Mouse (Mus musculus) forebrain, embryonic 12.5 days (tissue): ENCODE results near the gene Car15. TPM values are rescaled to one million over a fixed set of nuclear protein-coding genes. Genes with fewer than 3 reads are reported as not detected.

Source experiments
- ATAC-seq: fragments of 200-750 bp; cut with Nextera tagmentation; 2 replicates; pipeline ENCODE4 v1.8.0; 2017; ENCODE audit warnings: moderate TSS enrichment; ENCODE audit not compliant: low FRiP score
- H3K27ac ChIP-seq: fragments of 300-500 bp; sonication (generic); 2 replicates; pipeline ENCODE4 v1.5.1; 2016; ENCODE audit warnings: mild to moderate bottlenecking
- H3K27me3 ChIP-seq: fragments of 300-500 bp; sonication (generic); 2 replicates; pipeline ENCODE4 v1.6.1; 2016; ENCODE audit warnings: mild to moderate bottlenecking
- H3K36me3 ChIP-seq: fragments of 300-500 bp; sonication (generic); replicated peaks from 2 replicates; pipeline ENCODE4 v1.6.1; 2016; ENCODE audit warnings: mild to moderate bottlenecking
- H3K4me1 ChIP-seq: fragments of 300-500 bp; sonication (generic); 2 replicates; pipeline ENCODE4 v1.6.1; 2016
- H3K4me2 ChIP-seq: fragments of 300-500 bp; sonication (generic); 2 replicates; pipeline ENCODE4 v1.6.1; 2016; ENCODE audit warnings: mild to moderate bottlenecking, moderate library complexity
- H3K4me3 ChIP-seq: fragments of 300-500 bp; sonication (generic); replicated peaks from 2 replicates; pipeline ENCODE4 v1.5.1; 2016; ENCODE audit warnings: mild to moderate bottlenecking
- H3K9ac ChIP-seq: fragments of 300-500 bp; sonication (generic); 2 replicates; pipeline ENCODE4 v1.6.1; 2016; ENCODE audit warnings: mild to moderate bottlenecking
- H3K9me3 ChIP-seq: fragments of 300-500 bp; sonication (generic); 2 replicates; pipeline ENCODE4 v1.6.1; 2016
- WGBS: fragments of 180-500 bp; shearing (Covaris S2); methylation state at CpG from one replicate; pipeline ENCODE4 v1.1.7; 2016; 5-methylcytosine and 5-hydroxymethylcytosine counted together
- polyA plus RNA-seq: library from polyadenylated mRNA; unstranded; fragments of >200 nt; fragmentation: Nextera tagmentation; extraction: Ambion mirVana; gene quantifications from 2 replicates; pipeline ENCODE4 v1.2.1, GENCODE M21; 2016

Gene Car15
- 4.4 and 5.1 TPM in 2 replicates for polyA plus RNA-seq

GRCm38 (mm10) chr16:17838051-17838450, at the start of gene Car15:
Gene Car15 (minus strand): TSS chr16:17838364.
- no peak within 1 kb of the TSS for H3K4me2 ChIP-seq
- peaks cover 32% of the 10 kb centered on the region for H3K36me3 ChIP-seq
- H3K4me3 ChIP-seq: no peak within 1 kb of the TSS
- H3K9ac ChIP-seq: no peak within 1 kb of the TSS
- no peak within 1 kb of the TSS for H3K27ac ChIP-seq
- ATAC-seq: no peak
- peaks cover 14% of the 10 kb centered on the region for H3K4me1 ChIP-seq
- peaks cover 50% of the 10 kb centered on the region for H3K27me3 ChIP-seq
- WGBS: 84% methylated on average over 6 of the region's 6 CpGs
- no peaks in the 10 kb centered on the region for H3K9me3 ChIP-seq

- no peak overlapping the region for H3K27ac ChIP-seq
- no peak overlapping the region for H3K9ac ChIP-seq
- no peak for ATAC-seq
- H3K4me3 ChIP-seq: no peak overlapping the region
- no peaks in the 10 kb centered on the region for H3K27me3 ChIP-seq
- no peaks in the 10 kb centered on the region for H3K9me3 ChIP-seq
- 97% methylated on average over 6 of the region's 6 CpGs for WGBS
- peaks cover 12% of the 10 kb centered on the region for H3K4me1 ChIP-seq
- H3K36me3 ChIP-seq: peaks cover 30% of the 10 kb centered on the region
- H3K4me2 ChIP-seq: no peak overlapping the region
Observed at GRCm38 (mm10) chr16:17884116-17884515, 46.0 kb upstream of the Car15 start.

GRCm38 (mm10) chr16:17882196-17882595, 44.0 kb upstream of the Car15 start:
- Histone ChIP-seq H3K4me3 (no peak overlapping the region), H3K4me2 (no peak overlapping the region), H3K9me3 (no peaks in the 10 kb centered on the region), H3K4me1 (peaks cover 12% of the 10 kb centered on the region), H3K27ac (no peak overlapping the region), H3K27me3 (no peaks in the 10 kb centered on the region), H3K9ac (no peak overlapping the region), H3K36me3 (peaks cover 30% of the 10 kb centered on the region)
- ATAC-seq: no peak

GRCm38 (mm10) chr16:17879571-17879970, 41.4 kb upstream of the Car15 start:
- Histone ChIP-seq H3K9me3 (no peaks in the 10 kb centered on the region), H3K4me1 (no peaks in the 10 kb centered on the region), H3K4me3 (no peak overlapping the region), H3K4me2 (no peak overlapping the region), H3K27ac (no peak overlapping the region), H3K36me3 (peaks cover 23% of the 10 kb centered on the region), H3K9ac (no peak overlapping the region), H3K27me3 (no peaks in the 10 kb centered on the region)
- 94% methylated on average over 4 of the region's 4 CpGs for WGBS
- ATAC-seq: no peak

- no peak overlapping the region for H3K9ac ChIP-seq
- H3K27ac ChIP-seq: no peak overlapping the region
- H3K27me3 ChIP-seq: no peaks in the 10 kb centered on the region
- whole genome bisulfite sequencing: 96% methylated on average over 1 of the region's 1 CpGs
- no peak overlapping the region for H3K4me3 ChIP-seq
- no peak for ATAC-seq
- peaks cover 30% of the 10 kb centered on the region for H3K36me3 ChIP-seq
- H3K4me1 ChIP-seq: peaks cover 6% of the 10 kb centered on the region; the same call in 1 of the 2 replicates
- no peak overlapping the region for H3K4me2 ChIP-seq
- no peaks in the 10 kb centered on the region for H3K9me3 ChIP-seq
Observed at GRCm38 (mm10) chr16:17876096-17876495, 37.9 kb upstream of the Car15 start.

- H3K27ac ChIP-seq: no peak overlapping the region
- 94% methylated on average over 4 of the region's 4 CpGs for WGBS
- no peak overlapping the region for H3K4me2 ChIP-seq
- H3K4me3 ChIP-seq: no peak overlapping the region
- no peak overlapping the region for H3K9ac ChIP-seq
- no peaks in the 10 kb centered on the region for H3K9me3 ChIP-seq
- H3K36me3 ChIP-seq: peaks cover 37% of the 10 kb centered on the region
- no peaks in the 10 kb centered on the region for H3K27me3 ChIP-seq
- no peak for ATAC-seq
- H3K4me1 ChIP-seq: peaks cover 6% of the 10 kb centered on the region; the same call in 1 of the 2 replicates
Observed at GRCm38 (mm10) chr16:17875174-17875573, 37.0 kb upstream of the Car15 start.

GRCm38 (mm10) chr16:17872995-17873394, 34.8 kb upstream of the Car15 start:
- WGBS: 78% methylated on average over 4 of the region's 4 CpGs
- Histone ChIP-seq H3K9me3 (no peaks in the 10 kb centered on the region), H3K9ac (no peak overlapping the region), H3K27ac (no peak overlapping the region; the same call in 1 of the 2 replicates), H3K4me2 (no peak overlapping the region), H3K36me3 (peaks cover 45% of the 10 kb centered on the region), H3K4me1 (peaks cover 6% of the 10 kb centered on the region; the same call in 1 of the 2 replicates), H3K27me3 (no peaks in the 10 kb centered on the region), H3K4me3 (no peak overlapping the region)
- no peak for ATAC-seq

- Histone ChIP-seq H3K9me3 (no peaks in the 10 kb centered on the region), H3K4me3 (no peak overlapping the region), H3K4me2 (no peak overlapping the region), H3K27me3 (no peaks in the 10 kb centered on the region), H3K36me3 (peaks cover 51% of the 10 kb centered on the region), H3K27ac (no peak overlapping the region), H3K4me1 (peaks cover 6% of the 10 kb centered on the region; the same call in 1 of the 2 replicates), H3K9ac (no peak overlapping the region)
- WGBS: 92% methylated on average over 5 of the region's 5 CpGs
- no peak for ATAC-seq
Observed at GRCm38 (mm10) chr16:17871248-17871647, 33.1 kb upstream of the Car15 start.

GRCm38 (mm10) chr16:17865770-17866169, 27.6 kb upstream of the Car15 start:
- Histone ChIP-seq H3K4me2 (no peak overlapping the region), H3K27ac (no peak overlapping the region), H3K4me1 (peaks cover 6% of the 10 kb centered on the region; the same call in 1 of the 2 replicates), H3K9ac (no peak overlapping the region), H3K36me3 (peaks cover 62% of the 10 kb centered on the region), H3K4me3 (no peak overlapping the region), H3K27me3 (no peaks in the 10 kb centered on the region), H3K9me3 (no peaks in the 10 kb centered on the region)
- no peak for ATAC-seq
- WGBS: 70% methylated on average over 6 of the region's 6 CpGs

GRCm38 (mm10) chr16:17865293-17865692, 27.1 kb upstream of the Car15 start:
- ATAC-seq: no peak
- H3K27me3 ChIP-seq: no peaks in the 10 kb centered on the region
- peaks cover 6% of the 10 kb centered on the region; the same call in 1 of the 2 replicates for H3K4me1 ChIP-seq
- H3K9ac ChIP-seq: no peak overlapping the region
- no peak overlapping the region for H3K4me3 ChIP-seq
- no peaks in the 10 kb centered on the region for H3K9me3 ChIP-seq
- H3K4me2 ChIP-seq: no peak overlapping the region
- H3K27ac ChIP-seq: no peak overlapping the region
- 96% methylated on average over 2 of the region's 2 CpGs for WGBS
- H3K36me3 ChIP-seq: peaks cover 59% of the 10 kb centered on the region

GRCm38 (mm10) chr16:17858592-17858991, 20.4 kb upstream of the Car15 start:
- no peak overlapping the region for H3K9ac ChIP-seq
- no peak for ATAC-seq
- no peaks in the 10 kb centered on the region for H3K9me3 ChIP-seq
- H3K27ac ChIP-seq: no peak overlapping the region
- no peak overlapping the region for H3K4me2 ChIP-seq
- H3K27me3 ChIP-seq: no peaks in the 10 kb centered on the region
- no peak overlapping the region for H3K4me3 ChIP-seq
- peaks cover 83% of the 10 kb centered on the region for H3K36me3 ChIP-seq
- peaks cover 6% of the 10 kb centered on the region; the same call in 1 of the 2 replicates for H3K4me1 ChIP-seq

- Histone ChIP-seq H3K4me3 (no peak overlapping the region), H3K36me3 (peaks cover 86% of the 10 kb centered on the region), H3K4me2 (no peak overlapping the region), H3K9ac (no peak overlapping the region), H3K27me3 (no peaks in the 10 kb centered on the region), H3K4me1 (peaks cover 5% of the 10 kb centered on the region; the same call in 1 of the 2 replicates), H3K27ac (no peak overlapping the region), H3K9me3 (no peaks in the 10 kb centered on the region)
- 96% methylated on average over 7 of the region's 7 CpGs for WGBS
- ATAC-seq: no peak
Observed at GRCm38 (mm10) chr16:17857157-17857556, 19.0 kb upstream of the Car15 start.

- Histone ChIP-seq H3K9ac (no peak overlapping the region), H3K27ac (no peak overlapping the region), H3K4me2 (no peak overlapping the region), H3K4me3 (no peak overlapping the region), H3K4me1 (0 out of 2 replicates have a peak, but pooled peaks cover 2% of the 10 kb centered on the region), H3K36me3 (peaks cover 91% of the 10 kb centered on the region), H3K27me3 (no peaks in the 10 kb centered on the region), H3K9me3 (no peaks in the 10 kb centered on the region)
- 91% methylated on average over 2 of the region's 2 CpGs for WGBS
- no peak for ATAC-seq
Observed at GRCm38 (mm10) chr16:17853263-17853662, 15.1 kb upstream of the Car15 start.
